Mouse (Mus musculus) limb, embryonic 11.5 days (tissue): ENCODE measurements at regions not wholly inside any gene's neighbourhood (a gene's known extent, or its start where the extent isn't known, plus 50 kb on each side); places are given as distances from the start of the nearest gene placed in this dataset.

Source experiments
- ATAC-seq: fragments of 200-750 bp; cut with Nextera tagmentation; 2 replicates; pipeline ENCODE4 v1.8.0; 2017; ENCODE audit warnings: low read depth; ENCODE audit not compliant: insufficient number of reproducible peaks, low FRiP score, low TSS enrichment
- DNase-seq: peaks from one replicate; pipeline ENCODE4 v3.0.0-alpha.2; 2015; ENCODE audit warnings: low spot score
- H3K27ac ChIP-seq: fragments of 300-500 bp; sonication (generic); replicated peaks from 2 replicates; pipeline ENCODE4 v1.5.1; 2014; ENCODE audit warnings: low read depth, mild to moderate bottlenecking, low read length
- H3K27me3 ChIP-seq: fragments of 300-500 bp; sonication (generic); 2 replicates; pipeline ENCODE4 v1.6.1; 2014; ENCODE audit warnings: mild to moderate bottlenecking, low read length, mixed read lengths; ENCODE audit not compliant: control insufficient read depth, insufficient read depth
- H3K36me3 ChIP-seq: fragments of 300-500 bp; sonication (generic); 2 replicates; pipeline ENCODE4 v1.6.1; 2014; ENCODE audit warnings: mild to moderate bottlenecking, low read length, moderate library complexity, mixed read lengths; ENCODE audit not compliant: control insufficient read depth, insufficient read depth
- H3K4me1 ChIP-seq: fragments of 300-500 bp; sonication (generic); 2 replicates; pipeline ENCODE4 v1.6.1; 2014; ENCODE audit warnings: low read length, mixed read lengths; ENCODE audit not compliant: control insufficient read depth, insufficient read depth
- H3K4me2 ChIP-seq: fragments of 300-500 bp; sonication (generic); 2 replicates; pipeline ENCODE4 v1.6.1; 2014; ENCODE audit warnings: low read depth, mild to moderate bottlenecking, moderate library complexity; ENCODE audit not compliant: severe bottlenecking
- H3K4me3 ChIP-seq: fragments of 300-500 bp; sonication (generic); 2 replicates; pipeline ENCODE4 v1.5.1; 2014; ENCODE audit warnings: low read depth, low read length
- H3K9ac ChIP-seq: fragments of 300-500 bp; sonication (generic); 2 replicates; pipeline ENCODE4 v1.6.1; 2014; ENCODE audit warnings: mild to moderate bottlenecking, low read length
- H3K9me3 ChIP-seq: fragments of 300-500 bp; sonication (generic); 2 replicates; pipeline ENCODE4 v1.6.1; 2016; ENCODE audit warnings: low read length; ENCODE audit not compliant: control insufficient read depth
- WGBS: fragments of 180-500 bp; shearing (Covaris S2); extraction: QIAGEN DNeasy Blood & Tissue Kit; methylation state at CpG from one replicate; pipeline ENCODE4 v1.1.7; 2014; 5-methylcytosine and 5-hydroxymethylcytosine counted together

- ATAC-seq (no peak), DNase-seq (no peak)
- Histone ChIP-seq H3K4me3 (no peak overlapping the region), H3K27me3 (no peaks in the 10 kb centered on the region), H3K4me2 (no peak overlapping the region), H3K36me3 (no peaks in the 10 kb centered on the region), H3K4me1 (no peaks in the 10 kb centered on the region), H3K27ac (no peak overlapping the region), H3K9ac (no peak overlapping the region), H3K9me3 (no peaks in the 10 kb centered on the region)
- 84% methylated on average over 6 of the region's 6 CpGs for WGBS
Observed at GRCm38 (mm10) chr7:96017112-96017884, 153.7 kb upstream of the Tenm4 start.

GRCm38 (mm10) chr7:96024048-96024447 is 147.0 kb upstream of the Tenm4 start:
- Histone ChIP-seq H3K27ac (no peak overlapping the region), H3K4me2 (no peak overlapping the region), H3K4me3 (no peak overlapping the region), H3K9ac (no peak overlapping the region), H3K9me3 (no peaks in the 10 kb centered on the region), H3K4me1 (no peaks in the 10 kb centered on the region), H3K27me3 (no peaks in the 10 kb centered on the region), H3K36me3 (no peaks in the 10 kb centered on the region)
- 96% methylated on average over 3 of the region's 3 CpGs for WGBS
- DNase-seq (no peak), ATAC-seq (no peak)

- Histone ChIP-seq H3K27me3 (no peaks in the 10 kb centered on the region), H3K4me2 (no peak overlapping the region), H3K9me3 (no peaks in the 10 kb centered on the region), H3K4me1 (no peaks in the 10 kb centered on the region), H3K27ac (no peak overlapping the region), H3K36me3 (no peaks in the 10 kb centered on the region), H3K4me3 (no peak overlapping the region), H3K9ac (no peak overlapping the region)
- ATAC-seq = no peak
- 90% methylated on average over 6 of the region's 6 CpGs for WGBS
- DNase-seq = no peak
Observed at GRCm38 (mm10) chr7:96026781-96027418, 144.1 kb upstream of the Tenm4 start.

- no peak for ATAC-seq
- WGBS = 83% methylated on average over 4 of the region's 4 CpGs
Observed at GRCm38 (mm10) chr7:96033636-96034035, 137.4 kb upstream of the Tenm4 start.

GRCm38 (mm10) chr7:96035456-96035855 is 135.6 kb upstream of the Tenm4 start:
- Histone ChIP-seq H3K9ac (no peak overlapping the region), H3K4me2 (no peak overlapping the region), H3K4me1 (no peaks in the 10 kb centered on the region), H3K36me3 (no peaks in the 10 kb centered on the region), H3K4me3 (no peak overlapping the region), H3K9me3 (no peaks in the 10 kb centered on the region), H3K27ac (no peak overlapping the region), H3K27me3 (no peaks in the 10 kb centered on the region)
- DNase-seq (no peak), ATAC-seq (no peak)
- WGBS = 78% methylated on average over 2 of the region's 2 CpGs

More at GRCm38 (mm10) chr7:96033636-96034035, 137.4 kb upstream of the Tenm4 start:
- Histone ChIP-seq H3K9ac (no peak overlapping the region), H3K27me3 (no peaks in the 10 kb centered on the region), H3K4me1 (no peaks in the 10 kb centered on the region), H3K4me3 (no peak overlapping the region), H3K36me3 (no peaks in the 10 kb centered on the region), H3K4me2 (no peak overlapping the region), H3K27ac (no peak overlapping the region), H3K9me3 (no peaks in the 10 kb centered on the region)
- DNase-seq = no peak

GRCm38 (mm10) chr7:96039628-96040027 is 131.4 kb upstream of the Tenm4 start:
- Histone ChIP-seq H3K9ac (no peak overlapping the region), H3K27me3 (no peaks in the 10 kb centered on the region)
- no peak for ATAC-seq

GRCm38 (mm10) chr7:96041806-96042205 is 129.2 kb upstream of the Tenm4 start:
- Histone ChIP-seq H3K27ac (no peak overlapping the region), H3K36me3 (no peaks in the 10 kb centered on the region), H3K4me1 (no peaks in the 10 kb centered on the region), H3K9ac (no peak overlapping the region), H3K4me2 (no peak overlapping the region), H3K9me3 (no peaks in the 10 kb centered on the region), H3K4me3 (no peak overlapping the region), H3K27me3 (no peaks in the 10 kb centered on the region)
- 76% methylated on average over 4 of the region's 4 CpGs for WGBS
- no peak for DNase-seq
- ATAC-seq = no peak

More at GRCm38 (mm10) chr7:96039628-96040027, 131.4 kb upstream of the Tenm4 start:
- H3K36me3 ChIP-seq = no peaks in the 10 kb centered on the region
- DNase-seq = no peak
- no peaks in the 10 kb centered on the region for H3K4me1 ChIP-seq
- H3K4me2 ChIP-seq = no peak overlapping the region
- no peak overlapping the region for H3K4me3 ChIP-seq
- no peaks in the 10 kb centered on the region for H3K9me3 ChIP-seq
- no peak overlapping the region for H3K27ac ChIP-seq
- 79% methylated on average over 6 of the region's 6 CpGs for WGBS

- DNase-seq (no peak), ATAC-seq (no peak)
- Histone ChIP-seq H3K9ac (no peak overlapping the region), H3K4me3 (no peak overlapping the region), H3K9me3 (no peaks in the 10 kb centered on the region), H3K4me2 (no peak overlapping the region), H3K36me3 (no peaks in the 10 kb centered on the region), H3K4me1 (no peaks in the 10 kb centered on the region), H3K27ac (no peak overlapping the region), H3K27me3 (no peaks in the 10 kb centered on the region)
- 88% methylated on average over 1 of the region's 1 CpGs for WGBS
Observed at GRCm38 (mm10) chr7:96051631-96052030, 119.4 kb upstream of the Tenm4 start.
